Mouse (Mus musculus): ENCODE data around the gene Shpk. TPM values are rescaled to one million over a fixed set of nuclear protein-coding genes. Genes with fewer than 3 reads are reported as not detected.

Shpk gene
- polyA plus RNA-seq, 1 experiment from 2014 or later = 3.4 TPM

DNA sequence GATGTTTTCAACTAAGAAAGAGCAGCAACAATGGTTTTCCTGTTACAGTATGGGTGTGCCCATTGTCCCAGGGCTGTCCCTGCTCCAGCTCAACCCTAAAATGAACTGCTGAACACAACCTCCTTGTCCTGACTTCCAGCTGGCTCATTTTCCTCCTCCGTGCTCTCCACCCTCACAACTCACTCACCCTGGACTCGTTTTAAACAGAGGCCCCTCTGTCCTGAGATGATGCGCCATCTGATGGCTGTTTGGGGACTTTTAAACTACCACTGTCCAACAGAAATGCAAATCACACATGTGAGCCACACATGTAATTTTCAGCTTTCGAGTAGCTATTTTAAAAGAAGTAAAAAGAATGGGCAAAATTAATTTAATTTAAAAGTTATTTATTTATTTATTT, 2.3 kb downstream of the Shpk start:
- Histone ChIP-seq H3K4me3 (ENCODE audit: low read depth, low read length) (no peak overlapping the region), H3K4me1 (replicated peaks; ENCODE audit: control insufficient read depth, insufficient read depth) (peaks cover 3% of the 10 kb centered on the region; the same call in 1 of the 2 replicates), H3K36me3 (ENCODE audit: control insufficient read depth, insufficient read depth, low read length) (no peaks in the 10 kb centered on the region), H3K4me2 (replicated peaks; ENCODE audit: low read depth) (no peak overlapping the region), H3K27me3 (ENCODE audit: control insufficient read depth, insufficient read depth, low read length) (no peaks in the 10 kb centered on the region), H3K9me3 (ENCODE audit: control insufficient read depth, low read length) (no peaks in the 10 kb centered on the region), H3K9ac (ENCODE audit: low read length) (no peak overlapping the region), H3K27ac (replicated peaks) (no peak overlapping the region)
- no peak for ATAC-seq (ENCODE audit: low FRiP score, low TSS enrichment)
- WGBS = 40% methylated on average over 4 of the region's 4 CpGs
- no peak for DNase-seq (ENCODE audit: low spot score)
- TF ChIP-seq CTCF (IDR thresholded peaks at IDR 0.05; ENCODE audit: low read depth) (peak; percentile 57), EP300 (optimal IDR thresholded peaks at IDR 0.05) (no peak)

- H3K4me1 ChIP-seq (replicated peaks; ENCODE audit: control insufficient read depth, insufficient read depth) = no peaks in the 10 kb centered on the region
Measured at GRCm38 (mm10) chr11:73203895-73204294, 4.6 kb downstream of the Shpk start.

DNA sequence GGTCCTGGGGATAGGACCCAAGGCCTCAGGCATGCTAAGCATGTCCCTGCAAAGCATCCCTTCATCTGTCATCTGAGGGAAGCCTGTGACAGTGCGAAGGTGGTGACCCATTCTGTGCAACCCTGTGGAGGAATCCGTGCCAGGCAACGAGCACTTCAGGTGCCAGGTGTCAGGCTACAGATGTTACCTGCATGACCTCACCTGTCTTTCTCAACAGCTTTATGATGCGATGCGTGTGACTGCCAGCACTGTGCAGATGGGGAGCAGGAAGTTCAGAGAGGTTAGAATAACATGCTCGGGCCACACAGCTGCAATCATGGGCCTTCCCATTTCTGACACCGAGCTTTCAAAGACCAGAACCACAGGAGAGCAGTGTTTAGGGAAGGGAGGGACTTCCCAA, 5.9 kb downstream of the Shpk start:
- Histone ChIP-seq H3K4me2 (replicated peaks; ENCODE audit: low read depth) (no peak overlapping the region), H3K27me3 (ENCODE audit: control insufficient read depth, insufficient read depth, low read length) (no peaks in the 10 kb centered on the region), H3K9me3 (ENCODE audit: control insufficient read depth, low read length) (no peaks in the 10 kb centered on the region), H3K36me3 (ENCODE audit: control insufficient read depth, insufficient read depth, low read length) (no peaks in the 10 kb centered on the region), H3K9ac (ENCODE audit: low read length) (no peak overlapping the region), H3K4me1 (replicated peaks; ENCODE audit: control insufficient read depth, insufficient read depth) (no peaks in the 10 kb centered on the region), H3K27ac (replicated peaks) (no peak overlapping the region), H3K4me3 (ENCODE audit: low read depth, low read length) (no peak overlapping the region)
- ATAC-seq (ENCODE audit: low FRiP score, low TSS enrichment) = no peak
- DNase-seq (ENCODE audit: low spot score) = no peak
- TF ChIP-seq CTCF (IDR thresholded peaks at IDR 0.05; ENCODE audit: low read depth) (no peak), EP300 (optimal IDR thresholded peaks at IDR 0.05) (no peak)
- WGBS = 69% methylated on average over 7 of the region's 7 CpGs

More at GRCm38 (mm10) chr11:73203895-73204294, 4.6 kb downstream of the Shpk start:
- Histone ChIP-seq H3K9ac (ENCODE audit: low read length) (no peak overlapping the region), H3K9me3 (ENCODE audit: control insufficient read depth, low read length) (no peaks in the 10 kb centered on the region), H3K27me3 (ENCODE audit: control insufficient read depth, insufficient read depth, low read length) (no peaks in the 10 kb centered on the region), H3K4me3 (ENCODE audit: low read depth, low read length) (no peak overlapping the region), H3K36me3 (ENCODE audit: control insufficient read depth, insufficient read depth, low read length) (no peaks in the 10 kb centered on the region), H3K27ac (replicated peaks) (no peak overlapping the region), H3K4me2 (replicated peaks; ENCODE audit: low read depth) (no peak overlapping the region)
- no peak for DNase-seq (ENCODE audit: low spot score)
- ATAC-seq (ENCODE audit: low FRiP score, low TSS enrichment) = no peak
- no peak for TF ChIP-seq EP300 (optimal IDR thresholded peaks at IDR 0.05)
- no peak for TF ChIP-seq CTCF (IDR thresholded peaks at IDR 0.05; ENCODE audit: low read depth)
- 82% methylated on average over 8 of the region's 8 CpGs for WGBS

DNA sequence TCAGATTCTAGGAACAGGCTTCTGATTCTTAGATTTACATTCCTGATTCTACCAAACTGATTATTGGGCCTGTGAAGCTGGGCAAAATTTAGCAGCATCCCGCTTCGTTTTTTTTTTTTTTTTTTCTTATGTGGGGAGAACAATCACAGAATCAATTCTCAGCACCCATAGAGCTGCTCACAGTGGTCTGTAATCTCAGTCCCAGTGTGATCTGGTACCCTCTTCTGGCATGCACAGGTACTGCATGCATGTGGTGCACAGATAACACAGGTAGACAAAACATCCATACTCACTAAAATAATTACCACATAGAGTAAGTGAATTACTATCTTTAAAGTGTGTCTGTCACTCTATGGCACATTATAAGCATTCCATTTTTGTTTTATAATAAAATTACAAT, 8.4 kb downstream of the Shpk start:
- no peaks in the 10 kb centered on the region for H3K27me3 ChIP-seq (ENCODE audit: control insufficient read depth, insufficient read depth, low read length)

GRCm38 (mm10) chr11:73213956-73214355, 14.7 kb downstream of the Shpk start:
- no peak overlapping the region for H3K27ac ChIP-seq (replicated peaks)
- no peak overlapping the region for H3K4me2 ChIP-seq (replicated peaks; ENCODE audit: low read depth)
- DNase-seq (ENCODE audit: low spot score) (no peak), ATAC-seq (ENCODE audit: low FRiP score, low TSS enrichment) (no peak)
- no peaks in the 10 kb centered on the region for H3K4me1 ChIP-seq (replicated peaks; ENCODE audit: control insufficient read depth, insufficient read depth)
- H3K9ac ChIP-seq (ENCODE audit: low read length) = no peak overlapping the region
- H3K9me3 ChIP-seq (ENCODE audit: control insufficient read depth, low read length) = no peaks in the 10 kb centered on the region
- H3K27me3 ChIP-seq (ENCODE audit: control insufficient read depth, insufficient read depth, low read length) = no peaks in the 10 kb centered on the region
- no peaks in the 10 kb centered on the region for H3K36me3 ChIP-seq (ENCODE audit: control insufficient read depth, insufficient read depth, low read length)
- 72% methylated on average over 3 of the region's 3 CpGs for WGBS
- TF ChIP-seq EP300 (optimal IDR thresholded peaks at IDR 0.05) (no peak), CTCF (IDR thresholded peaks at IDR 0.05; ENCODE audit: low read depth) (no peak)
- H3K4me3 ChIP-seq (ENCODE audit: low read depth, low read length) = no peak overlapping the region

More for the DNA sequence above, 8.4 kb downstream of the Shpk start:
- no peaks in the 10 kb centered on the region for H3K36me3 ChIP-seq (ENCODE audit: control insufficient read depth, insufficient read depth, low read length)
- no peaks in the 10 kb centered on the region for H3K4me1 ChIP-seq (replicated peaks; ENCODE audit: control insufficient read depth, insufficient read depth)
- TF ChIP-seq EP300 (optimal IDR thresholded peaks at IDR 0.05) (no peak), CTCF (IDR thresholded peaks at IDR 0.05; ENCODE audit: low read depth) (peak; percentile 54)
- no peak overlapping the region for H3K4me3 ChIP-seq (ENCODE audit: low read depth, low read length)
- DNase-seq (ENCODE audit: low spot score) = no peak
- 71% methylated on average over 2 of the region's 2 CpGs for WGBS
- H3K9ac ChIP-seq (ENCODE audit: low read length) = no peak overlapping the region
- H3K4me2 ChIP-seq (replicated peaks; ENCODE audit: low read depth) = no peak overlapping the region
- ATAC-seq (ENCODE audit: low FRiP score, low TSS enrichment) = no peak
- H3K27ac ChIP-seq (replicated peaks) = no peak overlapping the region
- H3K9me3 ChIP-seq (ENCODE audit: control insufficient read depth, low read length) = no peaks in the 10 kb centered on the region

DNA sequence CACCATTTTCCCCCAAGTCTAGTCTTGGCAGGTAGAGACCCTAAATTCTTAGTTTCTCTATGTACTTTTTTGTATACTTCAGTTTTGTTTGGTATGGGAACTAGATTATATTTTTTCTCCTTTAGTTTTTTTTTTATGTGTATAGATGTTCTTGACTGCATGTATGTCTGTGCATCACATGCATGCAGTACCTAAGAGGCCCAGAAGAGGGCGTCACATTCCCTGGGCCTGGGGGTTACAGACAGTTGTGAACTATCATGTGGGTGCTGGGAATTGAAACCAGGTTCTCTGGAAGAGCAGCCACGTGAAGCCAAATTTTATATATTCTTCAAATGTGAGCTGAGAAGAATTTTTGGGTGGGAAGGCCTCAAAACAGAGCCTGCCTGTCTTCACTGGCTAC, 20.4 kb downstream of the Shpk start:
- WGBS = 63% methylated on average over 2 of the region's 2 CpGs
- H3K36me3 ChIP-seq (ENCODE audit: control insufficient read depth, insufficient read depth, low read length) = no peaks in the 10 kb centered on the region
- TF ChIP-seq EP300 (optimal IDR thresholded peaks at IDR 0.05) (no peak), CTCF (IDR thresholded peaks at IDR 0.05; ENCODE audit: low read depth) (peak; percentile 27; the same call in 1 of the 2 replicates)
- DNase-seq (ENCODE audit: low spot score) = no peak
- no peak overlapping the region for H3K4me2 ChIP-seq (replicated peaks; ENCODE audit: low read depth)
- no peaks in the 10 kb centered on the region for H3K4me1 ChIP-seq (replicated peaks; ENCODE audit: control insufficient read depth, insufficient read depth)
- no peak for ATAC-seq (ENCODE audit: low FRiP score, low TSS enrichment)
- no peak overlapping the region for H3K4me3 ChIP-seq (ENCODE audit: low read depth, low read length)
- no peaks in the 10 kb centered on the region for H3K27me3 ChIP-seq (ENCODE audit: control insufficient read depth, insufficient read depth, low read length)
- no peaks in the 10 kb centered on the region for H3K9me3 ChIP-seq (ENCODE audit: control insufficient read depth, low read length)
- H3K9ac ChIP-seq (ENCODE audit: low read length) = no peak overlapping the region
- H3K27ac ChIP-seq (replicated peaks) = no peak overlapping the region
